Mouse (Mus musculus): ENCODE results near the gene Clec2h.
"Not testable (repeated sequence)": the region's sequence is repeated elsewhere in the genome, so short reads cannot be mapped to it uniquely, and the experiment has no call there.

Gene Clec2h
- long read RNA-seq, experiment 1, result 0 reads
- long read RNA-seq, experiment 2, result 0 reads

- intact Hi-C loops (cut with DNase I), result no loop called here
Measured at GRCm38 (mm10) chr6:128662206-128662605, at the start of gene Clec2h. Gene Clec2h, plus strand, starts transcription at chr6:128662385.

GRCm38 (mm10) chr6:128622733-128623132, 39.5 kb upstream of the Clec2h start:
- intact Hi-C loops (cut with DNase I), result no loop called here

DNA sequence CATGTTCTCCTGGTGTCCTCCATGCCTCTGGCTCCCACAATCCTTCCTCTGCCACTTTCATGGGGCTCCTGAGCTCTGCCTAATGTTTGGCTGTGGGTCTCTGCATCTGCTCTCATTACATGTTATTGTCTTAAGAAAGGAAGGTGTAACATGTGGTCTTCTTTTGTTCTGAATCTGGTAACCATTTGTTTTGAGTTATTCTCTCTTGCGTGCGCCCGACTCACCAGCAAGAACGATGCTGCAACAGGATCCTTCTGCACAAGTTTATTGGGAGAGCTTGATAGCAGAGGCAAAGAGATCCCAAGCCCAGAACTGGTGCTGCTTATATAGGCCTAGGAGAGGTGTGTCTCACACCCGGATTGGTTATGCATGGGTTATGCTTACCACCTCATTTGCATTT, 38.8 kb upstream of the Clec2h start, which contains the start of gene Klrb1a:
Gene Klrb1a (minus strand): TSS at position 101 of the 400 bp plus-strand sequence.
- intact Hi-C loops (cut with DNase I), result not testable (repeated sequence)

GRCm38 (mm10) chr6:128624425-128624824, 37.8 kb upstream of the Clec2h start:
- intact Hi-C loops (cut with DNase I), result no loop called here

- intact Hi-C loops (cut with DNase I), result not testable (repeated sequence)
Measured at GRCm38 (mm10) chr6:128625246-128625645, 36.9 kb upstream of the Clec2h start.

DNA sequence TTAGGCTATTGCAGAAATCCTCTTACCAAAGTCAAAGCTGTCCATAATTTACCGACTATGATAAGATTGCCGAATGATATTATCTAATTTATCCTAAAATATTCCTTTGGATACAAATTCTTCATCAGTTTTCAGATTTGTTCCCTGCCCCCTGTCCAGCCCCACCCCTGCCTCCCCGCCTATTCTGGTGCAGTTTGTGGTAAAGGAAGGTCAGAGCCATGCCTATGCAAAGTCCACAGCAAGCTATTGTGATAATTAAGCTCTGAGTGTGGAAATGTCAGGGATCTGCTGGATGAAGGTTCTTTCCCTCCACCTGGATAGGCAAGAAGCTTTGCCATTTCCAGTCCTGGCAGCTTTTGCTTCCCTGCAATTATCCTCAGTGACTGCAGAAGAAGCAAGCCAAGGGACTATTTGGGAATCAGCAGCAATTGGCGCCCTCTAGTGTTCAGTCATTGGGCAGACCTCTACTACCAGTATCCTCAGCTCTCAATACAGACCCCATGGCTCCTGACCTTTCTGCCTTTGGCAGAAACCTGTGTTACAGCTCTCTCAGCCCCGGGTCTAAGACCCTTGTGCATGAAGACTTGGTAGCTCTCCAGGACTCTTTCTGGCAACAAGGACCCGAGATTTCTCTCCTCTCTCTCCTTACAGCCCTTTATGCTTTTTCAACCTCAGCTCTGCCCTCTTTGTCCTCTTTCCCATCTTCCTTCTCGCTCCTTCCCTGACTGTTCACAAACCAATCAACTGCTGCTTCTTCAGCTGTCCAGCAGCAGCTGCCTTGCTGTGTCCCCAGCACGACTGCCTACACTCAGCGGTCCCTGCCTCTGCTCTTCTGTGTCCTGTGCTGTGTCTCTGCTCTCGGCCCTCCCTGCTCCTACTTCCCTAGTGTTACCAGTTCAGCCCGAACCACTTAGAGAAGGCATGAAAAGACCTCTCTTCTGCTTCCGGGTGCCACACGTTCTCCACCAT, 32.1 kb upstream of the Clec2h start:
- intact Hi-C loops (cut with DNase I), result not testable (repeated sequence)

GRCm38 (mm10) chr6:128630912-128631905, 31.0 kb upstream of the Clec2h start:
- intact Hi-C loops (cut with DNase I), result not testable (repeated sequence)

- intact Hi-C loops (cut with DNase I), result loop anchor here (5.0 kb wide), 1 partner anchor 97 kb away; no protein-coding TSS in a partner anchor
Measured at GRCm38 (mm10) chr6:128640673-128641072, 21.5 kb upstream of the Clec2h start.

- intact Hi-C loops (cut with DNase I), result loop anchor here (5.0 kb wide), 1 partner anchor 96 kb away; no protein-coding TSS in a partner anchor
Measured at GRCm38 (mm10) chr6:128641116-128641716, 21.0 kb upstream of the Clec2h start.

GRCm38 (mm10) chr6:128643999-128644398, 18.2 kb upstream of the Clec2h start:
- intact Hi-C loops (cut with DNase I), result loop anchor here (5.0 kb wide), 1 partner anchor 93 kb away; no protein-coding TSS in a partner anchor

- intact Hi-C loops (cut with DNase I), result loop anchor here (5.0 kb wide), 1 partner anchor 93 kb away; no protein-coding TSS in a partner anchor
Measured at GRCm38 (mm10) chr6:128644694-128645093, 17.5 kb upstream of the Clec2h start.

DNA sequence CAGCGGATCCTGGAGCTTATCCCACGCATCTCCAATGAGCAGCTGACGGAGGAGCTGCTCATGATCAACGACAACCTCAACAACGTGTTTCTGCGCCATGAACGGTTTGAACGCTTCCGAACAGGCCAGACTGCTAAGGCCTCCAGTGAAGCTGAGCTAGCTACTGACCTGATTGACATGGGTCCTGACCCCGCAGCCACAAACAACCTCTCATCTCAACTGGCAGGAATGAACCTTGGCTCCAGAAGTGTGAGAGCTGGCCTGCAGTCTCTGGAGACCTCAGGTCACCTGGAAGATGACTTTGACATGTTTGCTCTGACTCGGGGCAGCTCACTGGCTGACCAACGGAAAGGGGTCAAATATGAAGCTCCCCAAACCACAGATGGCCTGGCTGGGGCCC, 16.5 kb upstream of the Clec2h start:
- intact Hi-C loops (cut with DNase I), result not testable (repeated sequence)

DNA sequence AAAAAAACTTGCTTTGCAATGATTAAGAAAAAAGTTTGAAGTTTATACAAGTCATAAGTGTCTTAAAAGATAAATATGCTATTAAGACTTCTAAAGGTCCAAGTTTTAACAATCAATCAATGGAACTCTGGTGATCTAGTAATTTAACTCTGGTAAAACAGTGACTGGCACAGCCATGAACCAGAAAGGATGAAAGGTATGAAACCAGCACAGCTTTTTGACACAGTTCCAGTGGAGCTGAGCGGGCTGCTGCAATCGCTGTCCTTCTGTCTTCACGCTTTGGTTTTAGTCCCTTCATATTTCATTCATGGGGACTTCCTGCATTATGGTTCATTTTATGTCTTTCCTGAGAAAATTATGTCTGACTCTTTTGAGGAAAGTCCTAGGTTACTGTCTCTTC, 12.5 kb upstream of the Clec2h start:
- intact Hi-C loops (cut with DNase I), result no loop called here

- intact Hi-C loops (cut with DNase I), result no loop called here
Measured at GRCm38 (mm10) chr6:128650187-128650586, 12.0 kb upstream of the Clec2h start.

DNA sequence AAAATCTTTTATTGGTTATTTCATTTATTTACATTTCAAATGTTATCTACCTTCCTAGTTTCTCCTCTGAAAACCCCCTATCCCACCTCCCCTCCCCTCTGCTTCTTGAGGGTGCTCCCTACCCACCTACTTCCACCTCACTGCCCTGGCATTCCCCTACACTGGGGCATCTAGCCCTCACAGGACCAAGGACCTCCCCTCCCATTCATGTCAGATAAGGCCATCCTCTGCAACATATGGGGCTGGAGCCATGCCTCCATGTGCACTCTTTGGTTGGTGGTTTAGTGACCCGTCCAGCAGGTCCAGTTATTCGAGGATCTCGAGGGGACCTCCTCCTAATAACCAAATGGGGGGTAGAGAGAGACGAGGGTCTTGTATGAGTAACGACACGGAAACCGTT, 11.4 kb upstream of the Clec2h start:
- intact Hi-C loops (cut with DNase I), result not testable (repeated sequence)

DNA sequence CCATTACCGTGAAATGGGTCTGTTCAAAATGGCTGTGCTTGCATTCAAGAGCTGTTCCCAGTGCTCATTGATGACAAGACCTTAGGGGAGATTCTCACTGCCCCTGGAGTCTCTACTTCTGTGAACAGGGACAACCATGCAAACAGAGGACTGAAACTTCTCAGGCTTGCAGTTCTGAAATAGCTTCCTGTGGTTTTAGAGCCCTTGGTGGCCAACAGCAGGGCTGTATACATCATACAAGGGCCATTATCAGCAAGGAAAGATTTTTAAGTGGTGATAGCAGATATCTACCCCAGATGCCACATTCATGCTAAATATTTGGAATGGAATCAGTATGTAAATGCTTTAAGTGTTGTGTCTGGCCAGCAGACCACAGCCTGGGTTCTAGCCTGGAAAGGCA, 9.2 kb upstream of the Clec2h start:
- intact Hi-C loops (cut with DNase I), result no loop called here

- intact Hi-C loops (cut with DNase I), result no loop called here
Measured at GRCm38 (mm10) chr6:128661249-128661648, 936 bp upstream of the Clec2h start.

GRCm38 (mm10) chr6:128669936-128670335, 7.8 kb downstream of the Clec2h start:
- intact Hi-C loops (cut with DNase I), result no loop called here

GRCm38 (mm10) chr6:128679574-128679973, 17.4 kb downstream of the Clec2h start:
- intact Hi-C loops (cut with DNase I), result no loop called here

DNA sequence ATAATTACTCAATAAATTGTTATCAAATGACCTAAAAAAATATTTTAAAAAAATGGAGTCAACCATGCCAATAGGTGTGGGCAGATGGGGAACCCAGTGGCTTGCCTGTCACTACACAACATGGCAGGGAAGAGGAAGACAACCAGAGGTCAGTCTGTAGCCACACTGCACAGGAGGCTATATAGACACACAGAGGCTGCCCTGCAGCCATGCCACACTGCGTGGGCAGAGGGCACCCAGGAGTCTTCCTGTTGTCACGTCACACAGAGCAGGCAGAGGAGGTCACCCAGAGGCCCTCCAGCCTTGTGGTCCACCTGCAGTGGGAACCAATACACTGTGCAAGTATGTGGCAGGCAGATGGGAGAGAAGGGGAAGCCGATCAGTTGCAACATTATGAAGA, 39.5 kb downstream of the Clec2h start:
- intact Hi-C loops (cut with DNase I), result no loop called here

DNA sequence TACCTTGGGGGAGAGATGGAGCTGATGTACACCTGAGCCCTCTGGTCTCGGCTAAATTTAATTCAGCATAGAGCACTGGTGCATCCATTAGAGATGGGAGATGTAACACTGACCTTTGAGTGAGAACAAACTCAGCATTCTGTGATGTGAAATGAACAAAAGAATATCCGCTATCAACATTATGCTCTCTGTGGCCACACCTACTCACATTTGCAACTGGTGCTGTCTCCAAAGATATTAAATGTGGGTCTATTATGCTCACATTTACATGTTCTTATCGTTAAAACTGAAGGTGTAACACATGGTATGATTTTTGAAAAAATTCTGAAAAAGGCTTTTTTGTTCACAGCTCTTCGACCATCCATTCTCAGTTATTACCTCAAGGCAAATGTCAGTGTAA, 60.8 kb downstream of the Clec2h start, which contains the start of gene Klrb1:
Gene Klrb1 (minus strand): TSS at position 101 of the 400 bp plus-strand sequence.
- intact Hi-C loops (cut with DNase I), result no loop called here

Data from adrenal gland (tissue).